Mouse (Mus musculus) ES-E14 (cell line): ENCODE results near the gene Axin1. TPM values are rescaled to one million over a fixed set of nuclear protein-coding genes. Genes with fewer than 3 reads are reported as not detected.

ENCODE experiments used
- DNase-seq: peaks from one replicate; pipeline ENCODE4 v3.0.0-alpha.2; 2013; ENCODE audit warnings: low read depth, low spot score
- H3K27ac ChIP-seq: 2 replicates; pipeline ENCODE4 v1.5.1; 2012; ENCODE audit warnings: low read depth, mild to moderate bottlenecking, low read length, moderate library complexity, mixed read lengths; ENCODE audit not compliant: poor library complexity, insufficient read depth, severe bottlenecking
- H3K36me3 ChIP-seq: 2 replicates; pipeline ENCODE4 v1.6.1; 2012; ENCODE audit warnings: mild to moderate bottlenecking, low read length, moderate library complexity, mixed read lengths; ENCODE audit not compliant: control insufficient read depth, poor library complexity, insufficient read depth, severe bottlenecking
- H3K4me1 ChIP-seq, 2 experiments: fragments of 150-350 bp in 1 of 2; sonication (generic) in 1 of 2; 2 replicates each; pipeline ENCODE4 v1.6.1; 2012; ENCODE audit warnings: low read length in 2 of 2, mild to moderate bottlenecking in 1 of 2, mixed read lengths in 1 of 2; ENCODE audit not compliant: control insufficient read depth in 2 of 2, insufficient read depth in 2 of 2, poor library complexity in 1 of 2
- H3K4me3 ChIP-seq, 2 experiments: fragments of 150-350 bp in 1 of 2; sonication (generic) in 1 of 2; 2 replicates each; pipeline ENCODE4 v1.5.1; 2012; ENCODE audit warnings: low read length in 2 of 2, low read depth in 1 of 2, mild to moderate bottlenecking in 1 of 2, mixed read lengths in 1 of 2; ENCODE audit not compliant: insufficient read depth in 1 of 2, poor library complexity in 1 of 2, severe bottlenecking in 1 of 2
- H3K9ac ChIP-seq: 2 replicates; pipeline ENCODE4 v1.6.1; 2012; ENCODE audit warnings: low read depth, mild to moderate bottlenecking, low read length, mixed read lengths; ENCODE audit not compliant: poor library complexity, insufficient read depth, severe bottlenecking
- H3K9me3 ChIP-seq: fragments of 150-350 bp; sonication (generic); 2 replicates; pipeline ENCODE4 v1.6.1; 2012; ENCODE audit warnings: low read depth, mild to moderate bottlenecking, low read length; ENCODE audit not compliant: control insufficient read depth, insufficient read depth
- CHD2 ChIP-seq: IDR thresholded peaks from 2 replicates; pipeline ENCODE4 v1.6.1; 2014; ENCODE audit warnings: mild to moderate bottlenecking, low read depth, low read length, inconsistent platforms
- HCFC1 ChIP-seq: IDR thresholded peaks from 2 replicates; pipeline ENCODE4 v1.6.1; 2012; ENCODE audit warnings: low read length, inconsistent platforms, borderline replicate concordance; ENCODE audit not compliant: insufficient read depth
- MAFK ChIP-seq: IDR thresholded peaks from 2 replicates; pipeline ENCODE4 v1.6.1; 2014; ENCODE audit warnings: mild to moderate bottlenecking, low read depth, low read length, inconsistent platforms; ENCODE audit not compliant: insufficient read depth
- ZC3H11A ChIP-seq: IDR thresholded peaks from 2 replicates; pipeline ENCODE4 v1.6.1; 2012; ENCODE audit warnings: low read depth, mild to moderate bottlenecking, inconsistent platforms, low read length, borderline replicate concordance
- ZNF384 ChIP-seq: IDR thresholded peaks from 2 replicates; pipeline ENCODE4 v1.6.1; 2012; ENCODE audit warnings: low read depth, low read length, inconsistent platforms
- in situ Hi-C, 2 experiments: fragments of 600-800 bp; cut with MboI; formaldehyde crosslinking; loops; one replicate each; pipeline ENCODE4 v1.15.1; 2025; ENCODE audit warnings: low sequenced_read_pairs in 2 of 2, inconsistent platforms in 1 of 2; ENCODE audit not compliant: unreplicated experiment in 2 of 2
- total RNA-seq: library from RNA; depleted of rRNA; stranded (reverse); fragments of 300-350 nt; gene quantifications from 2 replicates; pipeline ENCODE4 v1.2.3, GENCODE M21; 2012

Gene Axin1
- total RNA-seq, 1 experiment = 33.6 TPM

DNA sequence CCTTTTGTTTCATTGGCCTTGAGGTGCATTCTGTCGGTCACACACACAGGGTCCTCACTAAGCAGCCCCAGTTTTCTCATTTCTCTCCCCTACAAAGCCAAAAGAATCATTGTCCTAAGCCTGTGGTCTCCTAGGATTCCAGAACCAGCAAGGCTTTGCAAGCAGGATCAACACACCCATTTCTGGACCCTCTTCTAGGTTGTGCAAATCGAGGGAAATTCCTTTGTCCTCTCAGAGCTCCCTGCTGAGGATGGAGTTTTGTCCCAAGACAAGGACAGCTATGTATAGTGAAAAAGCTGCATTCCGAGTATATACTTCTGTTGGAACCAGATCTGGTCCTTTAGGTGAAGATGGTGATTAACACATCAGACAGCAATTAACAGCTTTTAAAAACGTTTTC, 28.3 kb upstream of the Axin1 start:
- TF ChIP-seq MAFK (no peak), CHD2 (no peak), ZNF384 (no peak), HCFC1 (no peak), ZC3H11A (no peak)
- H3K4me1 ChIP-seq = peaks cover 7 to 10% of the 10 kb centered on the region in 2 experiments
- H3K4me3 ChIP-seq = no peak overlapping the region
- no peak overlapping the region for H3K9ac ChIP-seq
- in situ Hi-C loops = no loop called here
- no peaks in the 10 kb centered on the region for H3K36me3 ChIP-seq
- H3K27ac ChIP-seq = peak overlapping the region; percentile 94; the same call in 1 of the 2 replicates
- H3K9me3 ChIP-seq = no peaks in the 10 kb centered on the region
- DNase-seq = no peak

DNA sequence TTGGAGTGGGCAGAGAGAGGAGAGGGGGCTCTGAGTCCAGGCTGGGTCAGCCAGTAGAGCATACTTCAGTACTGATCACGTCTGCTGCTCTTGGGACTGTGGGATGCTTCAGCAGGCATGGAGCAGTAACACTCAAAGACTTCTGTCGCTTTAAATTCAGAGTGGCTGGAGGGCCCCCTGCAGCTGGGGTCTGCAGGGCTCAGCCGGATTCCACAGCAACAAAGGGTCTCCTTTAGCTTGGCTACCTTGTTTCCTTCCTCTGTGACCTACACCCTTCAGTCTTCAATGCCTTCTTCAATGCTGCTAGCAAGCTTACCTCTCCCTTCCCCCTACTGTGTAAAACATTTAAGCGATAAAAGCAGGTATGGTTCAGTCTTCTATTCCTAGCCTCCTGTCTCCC, 27.5 kb upstream of the Axin1 start:
- peaks cover 7 to 17% of the 10 kb centered on the region in 2 experiments for H3K4me1 ChIP-seq
- TF ChIP-seq MAFK = no peak
- no peak for TF ChIP-seq CHD2
- TF ChIP-seq ZC3H11A = no peak
- TF ChIP-seq ZNF384 = no peak
- TF ChIP-seq HCFC1 = no peak
- H3K9ac ChIP-seq = no peak overlapping the region; the same call in 1 of the 2 replicates
- peak overlapping the region; percentile 94 for H3K27ac ChIP-seq
- DNase-seq = no peak
- 0 out of 4 replicates have a peak overlapping the region, but pooled peaks of 1 of the 2 experiments have one; percentile 1 for H3K4me3 ChIP-seq
- in situ Hi-C loops = no loop called here
- H3K9me3 ChIP-seq = no peaks in the 10 kb centered on the region
- no peaks in the 10 kb centered on the region for H3K36me3 ChIP-seq

GRCm38 (mm10) chr17:26111722-26112121, 26.8 kb upstream of the Axin1 start:
- DNase-seq = no peak
- Histone ChIP-seq H3K36me3 (peaks cover under 1% of the 10 kb centered on the region; the same call in 1 of the 2 replicates), H3K4me1 (peaks cover 7 to 20% of the 10 kb centered on the region in 2 experiments), H3K27ac (peak overlapping the region; percentile 94), H3K9ac (peak overlapping the region; percentile 41; the same call in 1 of the 2 replicates), H3K4me3 (no peak overlapping the region), H3K9me3 (no peaks in the 10 kb centered on the region)
- TF ChIP-seq MAFK (no peak), ZNF384 (no peak), HCFC1 (no peak), ZC3H11A (no peak), CHD2 (no peak)
- in situ Hi-C loops = no loop called here

DNA sequence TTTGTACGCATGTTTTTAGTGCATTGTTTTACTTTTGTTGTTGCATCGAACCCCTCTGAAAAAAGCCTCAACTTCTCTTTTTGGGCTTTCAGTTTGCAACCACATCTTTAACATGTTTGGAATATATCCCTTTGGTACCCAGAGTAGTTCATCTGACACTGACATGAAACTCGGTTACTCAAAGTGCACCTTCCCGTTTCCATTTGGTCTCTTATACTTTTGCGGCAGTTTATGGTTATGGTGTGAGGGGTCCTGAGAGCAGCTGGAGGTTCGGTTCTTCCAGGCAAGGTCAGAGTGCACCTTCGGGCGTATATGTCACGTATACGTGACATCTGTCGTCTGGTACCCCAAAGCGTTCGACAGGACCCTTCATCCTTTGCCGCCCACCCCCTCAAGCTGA, 25.7 kb upstream of the Axin1 start:
- H3K4me3 ChIP-seq = peak overlapping the region; percentile 76 to 81
- no peaks in the 10 kb centered on the region for H3K9me3 ChIP-seq
- peaks cover 7 to 24% of the 10 kb centered on the region in 2 experiments for H3K4me1 ChIP-seq
- in situ Hi-C loops = no loop called here
- H3K36me3 ChIP-seq = peaks cover 9% of the 10 kb centered on the region; the same call in 1 of the 2 replicates
- DNase-seq = no peak
- peak overlapping the region; percentile 94; the same call in 1 of the 2 replicates for H3K27ac ChIP-seq
- TF ChIP-seq HCFC1 = no peak
- no peak for TF ChIP-seq CHD2
- TF ChIP-seq ZC3H11A = no peak
- TF ChIP-seq MAFK = no peak
- TF ChIP-seq ZNF384 = no peak
- peak overlapping the region; percentile 87 for H3K9ac ChIP-seq
